Mouse (Mus musculus): ENCODE measurements around the gene Syngr1.

DNA sequence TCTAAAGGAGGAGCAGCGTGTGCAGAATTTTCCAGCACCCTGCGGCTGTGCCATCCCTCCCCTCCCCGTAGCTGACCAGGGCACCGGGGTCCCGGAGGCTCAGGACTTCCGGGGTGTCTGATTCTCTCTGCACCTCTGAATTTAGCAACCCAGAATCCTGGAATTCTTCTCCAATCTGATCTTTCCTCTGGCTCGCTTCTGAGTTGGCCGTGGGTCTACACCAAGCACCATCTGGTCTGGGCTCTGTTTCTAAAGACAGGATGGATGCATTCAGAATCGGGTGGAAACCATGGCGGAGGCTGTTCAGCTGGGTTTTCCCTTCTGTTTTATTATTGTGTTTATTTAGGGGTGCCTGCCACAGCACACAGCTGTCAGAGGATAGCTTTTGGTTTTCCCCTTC is 9.7 kb downstream of the Syngr1 start:
- TF ChIP-seq EP300 (IDR thresholded peaks at IDR 0.05; ENCODE audit: low read length) (no peak), TCF12 (IDR thresholded peaks at IDR 0.05; ENCODE audit: low read depth, low read length) (no peak), ZKSCAN1 (IDR thresholded peaks at IDR 0.05; ENCODE audit: borderline replicate concordance, low read depth, low read length) (no peak), MAX (IDR thresholded peaks at IDR 0.05; ENCODE audit: low read length) (no peak), POLR2A (IDR thresholded peaks at IDR 0.05; ENCODE audit: low read depth, low read length) (no peak), CTCF (conservative IDR thresholded peaks at IDR 0.05 in 1 of 2, IDR thresholded peaks at IDR 0.05 in 1 of 2; ENCODE audit: low read depth in 2 of 2, low read length in 2 of 2) (no peak), HCFC1 (IDR thresholded peaks at IDR 0.05; ENCODE audit: low read depth, low read length) (no peak), MXI1 (IDR thresholded peaks at IDR 0.05; ENCODE audit: low read depth, low read length) (no peak), MAZ (IDR thresholded peaks at IDR 0.05; ENCODE audit: low read depth, low read length) (no peak)
